Mouse (Mus musculus) intestine, postnatal 0 days (tissue): ENCODE results near the gene Flywch1. TPM values are rescaled to one million over a fixed set of nuclear protein-coding genes. Genes with fewer than 3 reads are reported as not detected.

Source experiments
- ATAC-seq: fragments of 200-750 bp; cut with Nextera tagmentation; 2 replicates; pipeline ENCODE4 v1.8.0; 2017; ENCODE audit warnings: mild to moderate bottlenecking, moderate TSS enrichment, moderate library complexity
- H3K27ac ChIP-seq: fragments of 300-500 bp; sonication (generic); 2 replicates; pipeline ENCODE4 v1.5.1; 2014; ENCODE audit warnings: mild to moderate bottlenecking, low read depth, low read length, moderate library complexity
- H3K27me3 ChIP-seq: fragments of 300-500 bp; sonication (generic); replicated peaks from 2 replicates; pipeline ENCODE4 v1.6.1; 2014; ENCODE audit warnings: low read length, mixed read lengths; ENCODE audit not compliant: control insufficient read depth, insufficient read depth
- H3K36me3 ChIP-seq: fragments of 300-500 bp; sonication (generic); 2 replicates; pipeline ENCODE4 v1.6.1; 2014; ENCODE audit warnings: mild to moderate bottlenecking, moderate library complexity; ENCODE audit not compliant: control insufficient read depth, insufficient read depth
- H3K4me1 ChIP-seq: fragments of 300-500 bp; sonication (generic); replicated peaks from 2 replicates; pipeline ENCODE4 v1.6.1; 2014; ENCODE audit warnings: antibody characterized with exemption, low read length, mixed read lengths; ENCODE audit not compliant: control insufficient read depth, insufficient read depth
- H3K4me2 ChIP-seq: fragments of 300-500 bp; sonication (generic); replicated peaks from 2 replicates; pipeline ENCODE4 v1.6.1; 2014; ENCODE audit warnings: low read depth, mild to moderate bottlenecking, moderate library complexity
- H3K4me3 ChIP-seq: fragments of 300-500 bp; sonication (generic); 2 replicates; pipeline ENCODE4 v1.5.1; 2014; ENCODE audit warnings: low read depth, low read length
- H3K9ac ChIP-seq: fragments of 300-500 bp; sonication (generic); 2 replicates; pipeline ENCODE4 v1.6.1; 2014; ENCODE audit warnings: mild to moderate bottlenecking, low read depth, low read length
- H3K9me3 ChIP-seq: fragments of 300-500 bp; sonication (generic); 2 replicates; pipeline ENCODE4 v1.6.1; 2016; ENCODE audit warnings: mixed run types; ENCODE audit not compliant: control insufficient read depth
- CTCF ChIP-seq: sonication (generic); IDR thresholded peaks from 2 replicates; pipeline ENCODE4 v1.5.1; 2016; ENCODE audit warnings: low read depth, mild to moderate bottlenecking, control low read depth, antibody characterized with exemption, moderate library complexity
- WGBS: fragments of 180-500 bp; shearing (Covaris S2); extraction: QIAGEN DNeasy Blood & Tissue Kit; methylation state at CpG from one replicate; pipeline ENCODE4 v1.1.7; 2014; 5-methylcytosine and 5-hydroxymethylcytosine counted together
- polyA plus RNA-seq: library from polyadenylated mRNA; unstranded; fragments of >200 nt; fragmentation: Nextera tagmentation; extraction: Ambion mirVana; gene quantifications from 2 replicates; pipeline ENCODE4 v1.2.1, GENCODE M21; 2015

Gene Flywch1
- polyA plus RNA-seq, 1 experiment from 2014 or later: 36.8 TPM

DNA sequence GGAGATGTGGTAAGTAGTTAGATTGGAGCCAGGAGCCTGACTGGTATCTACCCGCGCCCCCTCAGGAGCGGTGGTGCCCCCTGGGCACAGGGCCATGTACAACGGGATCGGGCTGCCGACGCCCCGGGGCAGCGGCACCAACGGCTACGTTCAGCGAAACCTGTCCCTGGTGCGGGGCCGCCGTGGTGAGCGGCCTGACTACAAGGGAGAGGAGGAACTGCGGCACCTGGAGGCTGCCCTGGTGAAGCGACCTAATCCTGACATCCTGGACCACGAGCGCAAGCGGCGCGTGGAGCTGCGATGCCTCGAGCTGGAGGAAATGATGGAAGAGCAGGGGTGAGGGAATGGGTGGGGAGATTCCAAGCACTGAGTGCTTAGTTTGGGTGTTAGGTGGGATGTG, 35.5 kb upstream of the Flywch1 start:
- Histone ChIP-seq H3K4me3 (peak overlapping the region; percentile 18; the same call in 1 of the 2 replicates), H3K9me3 (no peaks in the 10 kb centered on the region), H3K36me3 (peaks cover 39% of the 10 kb centered on the region), H3K4me1 (peaks cover 6% of the 10 kb centered on the region; the same call in 1 of the 2 replicates), H3K9ac (0 out of 2 replicates have a peak overlapping the region, but pooled peaks have one; percentile 22), H3K4me2 (peak overlapping the region; percentile 78), H3K27me3 (no peaks in the 10 kb centered on the region), H3K27ac (no peak overlapping the region)
- TF ChIP-seq CTCF: peak; percentile 70
- no peak for ATAC-seq
- 48% methylated on average over 25 of the region's 25 CpGs for WGBS

DNA sequence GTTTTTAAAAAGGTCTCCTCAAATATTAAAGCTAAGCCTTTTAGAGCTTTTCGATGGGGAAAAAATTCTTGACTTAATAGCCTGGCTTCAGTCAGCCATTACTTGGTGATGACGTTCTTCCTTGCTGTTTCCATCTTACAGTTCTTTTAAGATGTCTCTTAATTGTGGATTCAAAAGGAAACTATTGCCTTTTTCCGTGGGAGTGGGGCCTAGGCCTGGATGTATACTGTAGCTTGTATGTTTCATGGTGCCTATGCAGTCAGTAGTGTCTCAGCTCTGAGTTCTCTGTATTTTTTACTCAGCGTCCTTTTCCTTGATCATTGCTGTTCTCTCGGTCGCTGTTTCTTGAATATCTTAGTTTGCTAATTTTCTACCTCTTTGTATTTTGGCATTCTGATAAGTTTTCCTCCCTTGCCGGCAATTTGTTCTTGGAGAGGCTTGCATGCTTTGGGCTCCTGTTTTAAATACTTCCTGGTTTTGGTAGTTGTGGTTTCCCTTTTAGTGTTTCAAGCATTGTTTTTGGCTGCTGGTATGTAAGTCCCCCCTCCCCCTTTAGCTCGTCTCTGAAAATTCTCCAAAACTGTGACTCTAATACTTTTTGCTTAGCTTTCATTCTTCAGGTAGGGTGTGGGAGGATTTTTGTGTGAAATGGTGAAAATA, 33.2 kb upstream of the Flywch1 start:
- H3K4me3 ChIP-seq: peak overlapping the region; percentile 93
- H3K27me3 ChIP-seq: no peaks in the 10 kb centered on the region
- peaks cover 6% of the 10 kb centered on the region; the same call in 1 of the 2 replicates for H3K4me1 ChIP-seq
- no peaks in the 10 kb centered on the region for H3K9me3 ChIP-seq
- H3K27ac ChIP-seq: peak overlapping the region; percentile 97; the same call in 1 of the 2 replicates
- H3K4me2 ChIP-seq: peak overlapping the region; percentile 78
- peaks cover 18% of the 10 kb centered on the region for H3K36me3 ChIP-seq
- WGBS: under 1% methylated on average over 8 of the region's 8 CpGs
- peak overlapping the region; percentile 93 for H3K9ac ChIP-seq
- ATAC-seq: no peak
- TF ChIP-seq CTCF: no peak

DNA sequence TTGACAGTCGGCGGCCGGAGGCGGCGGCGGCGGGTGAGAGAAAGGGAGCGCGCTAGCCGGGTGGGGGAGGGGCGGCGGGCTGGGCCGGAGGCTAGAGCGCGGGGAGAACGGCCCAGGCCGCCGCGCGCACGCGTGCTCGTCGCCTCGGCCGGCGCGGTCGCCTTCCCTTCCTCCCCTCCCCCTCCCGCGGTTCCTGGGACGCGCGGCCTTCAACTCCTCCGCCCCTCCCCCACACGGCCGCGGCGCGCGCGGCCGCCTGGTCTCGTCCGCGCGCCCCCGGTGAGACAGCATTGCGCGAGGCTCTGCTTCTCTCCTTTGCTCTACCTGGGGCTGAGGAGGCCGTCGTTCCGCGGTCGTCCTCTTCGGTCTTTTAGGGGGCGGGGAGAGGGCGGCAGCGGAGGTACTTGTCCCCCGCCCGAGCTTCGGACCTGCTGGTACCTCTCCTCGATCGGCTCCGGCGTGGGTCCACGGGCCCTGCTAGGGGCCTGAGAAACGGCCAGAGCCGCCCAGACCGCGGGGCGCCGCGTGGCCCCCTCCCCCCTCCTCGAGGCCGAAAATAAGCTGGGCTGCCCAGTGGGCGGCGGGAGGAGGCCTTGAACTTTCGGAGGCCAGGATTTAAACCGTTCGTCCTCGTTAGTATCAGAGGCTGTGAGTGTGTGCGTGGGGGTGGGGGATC, 32.1 kb upstream of the Flywch1 start:
- H3K4me2 ChIP-seq: peak overlapping the region; percentile 78
- peaks cover 6% of the 10 kb centered on the region; the same call in 1 of the 2 replicates for H3K4me1 ChIP-seq
- TF ChIP-seq CTCF: no peak
- H3K27me3 ChIP-seq: no peaks in the 10 kb centered on the region
- H3K27ac ChIP-seq: peak overlapping the region; percentile 97
- H3K4me3 ChIP-seq: peak overlapping the region; percentile 93
- peak; percentile 58 for ATAC-seq
- H3K9me3 ChIP-seq: no peaks in the 10 kb centered on the region
- WGBS: 1% methylated on average over 56 of the region's 83 CpGs
- peaks cover 7% of the 10 kb centered on the region for H3K36me3 ChIP-seq
- peak overlapping the region; percentile 93 for H3K9ac ChIP-seq

DNA sequence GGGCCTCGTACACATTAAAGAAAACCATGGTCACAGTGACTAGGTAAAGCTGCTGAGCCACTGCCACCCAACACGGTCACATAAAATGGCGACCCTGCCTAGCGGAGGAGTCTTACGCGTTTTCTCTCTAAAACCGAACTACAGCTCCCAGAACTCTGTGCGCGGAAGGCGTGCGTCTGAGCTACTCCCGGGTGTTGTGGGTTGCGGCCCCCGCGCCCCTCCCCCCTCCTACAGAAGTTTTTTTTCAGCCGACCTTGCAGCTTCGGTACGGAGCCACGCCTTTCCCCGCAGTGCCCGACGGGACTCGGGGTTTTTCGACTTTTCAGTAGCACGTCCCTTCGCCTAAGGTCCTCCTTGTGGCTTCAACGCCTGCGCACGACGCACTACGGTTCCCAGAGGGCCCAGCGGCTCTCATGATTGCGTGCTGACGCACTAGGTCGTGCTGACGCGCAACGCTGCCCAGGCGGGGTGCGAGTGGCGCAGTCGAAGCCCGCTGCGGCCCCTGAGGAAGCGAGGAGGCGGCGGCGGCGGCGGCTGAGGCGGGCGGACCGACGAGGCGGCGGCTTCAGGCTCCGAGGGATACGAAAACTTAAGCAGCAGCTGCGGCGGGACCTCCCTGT, 31.5 kb upstream of the Flywch1 start:
- Histone ChIP-seq H3K4me1 (peaks cover 6% of the 10 kb centered on the region; the same call in 1 of the 2 replicates), H3K9ac (peak overlapping the region; percentile 93), H3K4me2 (peak overlapping the region; percentile 78), H3K9me3 (no peaks in the 10 kb centered on the region), H3K27ac (peak overlapping the region; percentile 97), H3K36me3 (peaks cover 7% of the 10 kb centered on the region), H3K4me3 (peak overlapping the region; percentile 93), H3K27me3 (no peaks in the 10 kb centered on the region)
- ATAC-seq: peak; percentile 98
- 0 out of 2 replicates have a peak, but pooled peaks have one; percentile 6 for TF ChIP-seq CTCF
- under 1% methylated on average over 52 of the region's 60 CpGs for WGBS

DNA sequence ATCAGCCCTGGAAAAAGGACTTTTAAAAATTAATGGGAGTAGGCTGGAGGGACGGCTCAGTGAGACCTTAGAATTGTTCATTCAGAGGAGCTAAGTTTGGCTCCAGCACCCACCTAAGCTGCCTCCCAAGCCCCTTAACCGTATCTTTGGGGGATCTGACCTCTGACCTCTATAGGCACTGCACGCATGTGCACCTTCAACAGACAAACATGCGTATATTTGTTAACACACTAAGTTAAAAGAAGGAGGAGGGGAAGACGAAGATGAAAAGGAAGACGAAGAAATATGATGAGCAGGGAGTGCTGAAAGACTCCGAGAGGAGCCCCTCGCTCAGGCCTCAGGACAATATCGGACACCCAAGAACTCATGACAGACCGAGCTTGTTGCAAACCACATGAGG, 30.2 kb upstream of the Flywch1 start:
- Histone ChIP-seq H3K27me3 (no peaks in the 10 kb centered on the region), H3K4me2 (no peak overlapping the region), H3K4me3 (no peak overlapping the region), H3K4me1 (0 out of 2 replicates have a peak, but pooled peaks cover 6% of the 10 kb centered on the region), H3K27ac (no peak overlapping the region), H3K9me3 (no peaks in the 10 kb centered on the region), H3K36me3 (no peaks in the 10 kb centered on the region), H3K9ac (no peak overlapping the region)
- no peak for TF ChIP-seq CTCF
- 95% methylated on average over 10 of the region's 10 CpGs for WGBS
- no peak for ATAC-seq

DNA sequence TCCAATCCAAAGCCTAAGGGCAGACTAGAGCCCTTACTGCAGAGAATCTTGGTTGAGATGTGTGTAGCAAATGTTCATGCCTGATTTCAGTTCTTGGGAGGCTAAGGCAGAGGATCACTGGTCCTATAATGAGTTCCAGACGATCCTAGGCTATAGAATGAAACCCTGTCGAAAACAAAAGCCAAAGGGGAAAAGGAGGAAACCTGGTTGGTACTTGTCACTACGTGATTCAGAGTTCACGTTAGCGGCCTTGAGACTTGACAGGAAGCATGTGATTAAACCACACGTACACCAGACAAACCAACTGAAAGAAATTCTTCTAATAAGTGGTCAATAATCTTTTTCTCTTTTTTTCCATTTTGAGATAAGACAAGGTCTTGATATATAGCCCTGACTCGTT, 25.9 kb upstream of the Flywch1 start:
- TF ChIP-seq CTCF: no peak
- no peak overlapping the region for H3K4me3 ChIP-seq
- H3K27ac ChIP-seq: no peak overlapping the region
- ATAC-seq: no peak
- no peaks in the 10 kb centered on the region for H3K4me1 ChIP-seq
- no peaks in the 10 kb centered on the region for H3K27me3 ChIP-seq
- no peaks in the 10 kb centered on the region for H3K36me3 ChIP-seq
- H3K4me2 ChIP-seq: no peak overlapping the region
- no peaks in the 10 kb centered on the region for H3K9me3 ChIP-seq
- no peak overlapping the region for H3K9ac ChIP-seq
- 70% methylated on average over 7 of the region's 7 CpGs for WGBS
